Mouse (Mus musculus) heart, postnatal 0 days (tissue): ENCODE data around the gene Ppt2. TPM values are rescaled to one million over a fixed set of nuclear protein-coding genes. Genes with fewer than 3 reads are reported as not detected.

ENCODE experiments used
- ATAC-seq: fragments of 200-750 bp; cut with Nextera tagmentation; 2 replicates; pipeline ENCODE4 v1.8.0; 2017; ENCODE audit warnings: low read depth, moderate number of reproducible peaks, moderate library complexity; ENCODE audit not compliant: insufficient read depth
- DNase-seq: peaks from one replicate; pipeline ENCODE4 v3.0.0-alpha.2; 2016; ENCODE audit warnings: low spot score
- H3K27ac ChIP-seq: fragments of 300-500 bp; sonication (generic); 2 replicates; pipeline ENCODE4 v1.5.1; 2014; ENCODE audit warnings: low read depth, mild to moderate bottlenecking
- H3K27me3 ChIP-seq: fragments of 300-500 bp; sonication (generic); 2 replicates; pipeline ENCODE4 v1.6.1; 2014; ENCODE audit warnings: low read length, mixed read lengths; ENCODE audit not compliant: control insufficient read depth, insufficient read depth
- H3K36me3 ChIP-seq: fragments of 300-500 bp; sonication (generic); replicated peaks from 2 replicates; pipeline ENCODE4 v1.6.1; 2014; ENCODE audit warnings: low read length, mixed read lengths; ENCODE audit not compliant: control insufficient read depth, insufficient read depth
- H3K4me1 ChIP-seq: fragments of 300-500 bp; sonication (generic); 2 replicates; pipeline ENCODE4 v1.6.1; 2014; ENCODE audit warnings: antibody characterized with exemption; ENCODE audit not compliant: control insufficient read depth, insufficient read depth
- H3K4me2 ChIP-seq: fragments of 300-500 bp; sonication (generic); 2 replicates; pipeline ENCODE4 v1.6.1; 2014; ENCODE audit warnings: low read depth, mild to moderate bottlenecking, low read length, moderate library complexity
- H3K4me3 ChIP-seq: fragments of 300-500 bp; sonication (generic); 2 replicates; pipeline ENCODE4 v1.5.1; 2014; ENCODE audit warnings: low read depth, low read length
- H3K9ac ChIP-seq: fragments of 300-500 bp; sonication (generic); replicated peaks from 2 replicates; pipeline ENCODE4 v1.6.1; 2014; ENCODE audit warnings: low read depth, low read length, mixed read lengths
- H3K9me3 ChIP-seq: fragments of 300-500 bp; sonication (generic); replicated peaks from 2 replicates; pipeline ENCODE4 v1.6.1; 2016; ENCODE audit warnings: low read length; ENCODE audit not compliant: control insufficient read depth
- CTCF ChIP-seq: IDR thresholded peaks from 2 replicates; pipeline ENCODE4 v1.5.1; 2016; ENCODE audit warnings: antibody characterized with exemption, control low read depth, low read depth
- EP300 ChIP-seq: IDR thresholded peaks from 2 replicates; pipeline ENCODE4 v1.6.1; 2016; ENCODE audit warnings: antibody characterized with exemption, low read depth
- WGBS: fragments of 180-500 bp; shearing (Covaris S2); extraction: QIAGEN DNeasy Blood & Tissue Kit; methylation state at CpG from one replicate; pipeline ENCODE4 v1.1.7; 2014; 5-methylcytosine and 5-hydroxymethylcytosine counted together
- polyA plus RNA-seq: library from polyadenylated mRNA; unstranded; fragments of >200 nt; fragmentation: Nextera tagmentation; extraction: Ambion mirVana; gene quantifications from 2 replicates; pipeline ENCODE4 v1.2.1, GENCODE M21; 2015
- total RNA-seq: library from RNA; depleted of rRNA; stranded (reverse); fragments of >200 nt; gene quantifications from 2 replicates; pipeline ENCODE4 v1.2.3, GENCODE M21; 2014; ENCODE audit warnings: low replicate concordance; rRNA removed

Gene Ppt2
- total and polyA plus RNA-seq, 2 experiments from 2014 or later: 25.7 to 37.4 TPM

- 21% methylated on average over 5 of the region's 5 CpGs for WGBS
- Histone ChIP-seq H3K27ac (no peak overlapping the region), H3K4me1 (no peaks in the 10 kb centered on the region)
Observed at GRCm38 (mm10) chr17:34571875-34572274, 56.4 kb downstream of the Ppt2 start.

GRCm38 (mm10) chr17:34569919-34570318 lies 58.4 kb downstream of the Ppt2 start:
- Histone ChIP-seq H3K36me3 (no peaks in the 10 kb centered on the region), H3K9ac (no peak overlapping the region), H3K4me3 (no peak overlapping the region), H3K9me3 (no peaks in the 10 kb centered on the region), H3K4me1 (no peaks in the 10 kb centered on the region), H3K4me2 (no peak overlapping the region), H3K27ac (no peak overlapping the region), H3K27me3 (no peaks in the 10 kb centered on the region; the same call in 1 of the 2 replicates)
- DNase-seq (no peak), ATAC-seq (no peak)
- no peak for TF ChIP-seq EP300
- TF ChIP-seq CTCF: no peak
- 70% methylated on average over 4 of the region's 4 CpGs for WGBS

More at GRCm38 (mm10) chr17:34571875-34572274, 56.4 kb downstream of the Ppt2 start:
- no peaks in the 10 kb centered on the region for H3K36me3 ChIP-seq
- H3K4me3 ChIP-seq: no peak overlapping the region
- no peak for DNase-seq
- no peak for ATAC-seq
- no peaks in the 10 kb centered on the region for H3K27me3 ChIP-seq
- H3K4me2 ChIP-seq: no peak overlapping the region
- H3K9ac ChIP-seq: no peak overlapping the region
- H3K9me3 ChIP-seq: no peaks in the 10 kb centered on the region
- TF ChIP-seq CTCF (peak; percentile 40), EP300 (no peak)

- ATAC-seq: no peak
- no peak overlapping the region for H3K27ac ChIP-seq
- no peaks in the 10 kb centered on the region; the same call in 1 of the 2 replicates for H3K27me3 ChIP-seq
- no peak overlapping the region for H3K4me2 ChIP-seq
- no peak overlapping the region for H3K9ac ChIP-seq
- no peak for TF ChIP-seq CTCF
- TF ChIP-seq EP300: no peak
- H3K36me3 ChIP-seq: no peaks in the 10 kb centered on the region
- H3K4me1 ChIP-seq: peaks cover 5% of the 10 kb centered on the region; the same call in 1 of the 2 replicates
- WGBS: 78% methylated on average over 13 of the region's 13 CpGs
- H3K4me3 ChIP-seq: no peak overlapping the region
- no peak for DNase-seq
- no peaks in the 10 kb centered on the region for H3K9me3 ChIP-seq
Observed at GRCm38 (mm10) chr17:34568421-34568820, 59.9 kb downstream of the Ppt2 start.

- WGBS: 46% methylated on average over 9 of the region's 9 CpGs
- no peak overlapping the region for H3K9ac ChIP-seq
- H3K36me3 ChIP-seq: no peaks in the 10 kb centered on the region
- ATAC-seq (no peak), DNase-seq (no peak)
- no peak overlapping the region for H3K27ac ChIP-seq
- TF ChIP-seq EP300: no peak
- TF ChIP-seq CTCF: no peak
- no peaks in the 10 kb centered on the region for H3K9me3 ChIP-seq
- no peaks in the 10 kb centered on the region; the same call in 1 of the 2 replicates for H3K27me3 ChIP-seq
- no peak overlapping the region for H3K4me3 ChIP-seq
- H3K4me2 ChIP-seq: no peak overlapping the region
- peaks cover 5% of the 10 kb centered on the region; the same call in 1 of the 2 replicates for H3K4me1 ChIP-seq
Observed at GRCm38 (mm10) chr17:34567311-34567710, 61.0 kb downstream of the Ppt2 start.

Other genes with a start within 250 kb of the Ppt2 start
- not detected in 2 replicates for gene BC051142, start 229.7 kb downstream of the Ppt2 start, total RNA-seq
- 0.41 and 0.62 TPM in 2 replicates for gene BC051142, start 229.7 kb downstream of the Ppt2 start, polyA plus RNA-seq
- gene Btnl4, start 151.2 kb downstream of the Ppt2 start, total RNA-seq: not detected in 2 replicates
- gene Btnl4, start 151.2 kb downstream of the Ppt2 start, polyA plus RNA-seq: not detected in 2 replicates
- not detected in 2 replicates for gene Btnl6, start 111.2 kb downstream of the Ppt2 start, total RNA-seq
- not detected in 2 replicates for gene Btnl6, start 111.2 kb downstream of the Ppt2 start, polyA plus RNA-seq
- gene Notch4, start 64.2 kb downstream of the Ppt2 start, total RNA-seq: 40.7 and 43.2 TPM in 2 replicates
- 6.3 and 6.8 TPM in 2 replicates for gene Notch4, start 64.2 kb downstream of the Ppt2 start, polyA plus RNA-seq
- gene Gpsm3, start 38.7 kb downstream of the Ppt2 start, total RNA-seq: 0.53 and 3.1 TPM in 2 replicates
- gene Gpsm3, start 38.7 kb downstream of the Ppt2 start, polyA plus RNA-seq: 5.9 and 6.0 TPM in 2 replicates
- gene Pbx2, start 37.2 kb downstream of the Ppt2 start, total RNA-seq: 42.6 and 59.1 TPM in 2 replicates
- gene Pbx2, start 37.2 kb downstream of the Ppt2 start, polyA plus RNA-seq: 3.3 and 4.4 TPM in 2 replicates
- 2.7 and 5.8 TPM in 2 replicates for gene Ager, start 30.6 kb downstream of the Ppt2 start, total RNA-seq
- 0.85 and 1.9 TPM in 2 replicates for gene Ager, start 30.6 kb downstream of the Ppt2 start, polyA plus RNA-seq
- 29.6 and 42.5 TPM in 2 replicates for gene Rnf5, start 24.8 kb downstream of the Ppt2 start, total RNA-seq
- 79.9 and 86.5 TPM in 2 replicates for gene Rnf5, start 24.8 kb downstream of the Ppt2 start, polyA plus RNA-seq
- 112 and 120 TPM in 2 replicates for gene Agpat1, start 24.2 kb downstream of the Ppt2 start, total RNA-seq
- 39.1 and 39.6 TPM in 2 replicates for gene Agpat1, start 24.2 kb downstream of the Ppt2 start, polyA plus RNA-seq
- gene Egfl8, start 12.5 kb downstream of the Ppt2 start, total RNA-seq: 0.15 and 0.93 TPM in 2 replicates
- 0.97 and 1.3 TPM in 2 replicates for gene Egfl8, start 12.5 kb downstream of the Ppt2 start, polyA plus RNA-seq
- gene Prrt1, start 1.0 kb upstream of the Ppt2 start, total RNA-seq: 0.35 TPM in 1 of 2 replicates, not detected in the other
- gene Prrt1, start 1.0 kb upstream of the Ppt2 start, polyA plus RNA-seq: 0.16 and 0.19 TPM in 2 replicates
- gene Fkbpl, start 16.3 kb upstream of the Ppt2 start, total RNA-seq: 2.6 and 7.1 TPM in 2 replicates
- 12.3 and 13.4 TPM in 2 replicates for gene Fkbpl, start 16.3 kb upstream of the Ppt2 start, polyA plus RNA-seq
- gene Atf6b, start 18.6 kb upstream of the Ppt2 start, total RNA-seq: 15.8 and 16.6 TPM in 2 replicates
- 22.5 and 24.3 TPM in 2 replicates for gene Atf6b, start 18.6 kb upstream of the Ppt2 start, polyA plus RNA-seq
- 24.5 and 26.8 TPM in 2 replicates for gene Tnxb, start 42.0 kb upstream of the Ppt2 start, total RNA-seq
- gene Tnxb, start 42.0 kb upstream of the Ppt2 start, polyA plus RNA-seq: 1.8 and 2.0 TPM in 2 replicates
- gene C4b, start 115.4 kb upstream of the Ppt2 start, total RNA-seq: 0.80 and 0.85 TPM in 2 replicates
- gene C4b, start 115.4 kb upstream of the Ppt2 start, polyA plus RNA-seq: 0.88 and 0.93 TPM in 2 replicates
- not detected in 2 replicates for gene Cyp21a1, start 176.1 kb upstream of the Ppt2 start, total RNA-seq
- gene Cyp21a1, start 176.1 kb upstream of the Ppt2 start, polyA plus RNA-seq: not detected in 2 replicates
- 2.6 and 9.2 TPM in 2 replicates for gene Stk19, start 208.4 kb upstream of the Ppt2 start, total RNA-seq
- 20.5 and 20.7 TPM in 2 replicates for gene Stk19, start 208.4 kb upstream of the Ppt2 start, polyA plus RNA-seq
- gene Dxo, start 208.5 kb upstream of the Ppt2 start, total RNA-seq: 19.2 and 22.3 TPM in 2 replicates
- 23.0 and 24.3 TPM in 2 replicates for gene Dxo, start 208.5 kb upstream of the Ppt2 start, polyA plus RNA-seq
- gene Skiv2l, start 221.7 kb upstream of the Ppt2 start, total RNA-seq: 40.3 and 62.1 TPM in 2 replicates
- 15.9 and 18.7 TPM in 2 replicates for gene Skiv2l, start 221.7 kb upstream of the Ppt2 start, polyA plus RNA-seq
- gene Nelfe, start 221.9 kb upstream of the Ppt2 start, total RNA-seq: 22.9 and 39.8 TPM in 2 replicates
- gene Nelfe, start 221.9 kb upstream of the Ppt2 start, polyA plus RNA-seq: 36.3 and 39.9 TPM in 2 replicates
- gene Cfb, start 234.0 kb upstream of the Ppt2 start, total RNA-seq: 1.1 and 2.9 TPM in 2 replicates
- gene Cfb, start 234.0 kb upstream of the Ppt2 start, polyA plus RNA-seq: 1.3 and 2.1 TPM in 2 replicates